Comparison of ENCODE assay signal across 7 mouse cellular contexts in the genomic region with DNA sequence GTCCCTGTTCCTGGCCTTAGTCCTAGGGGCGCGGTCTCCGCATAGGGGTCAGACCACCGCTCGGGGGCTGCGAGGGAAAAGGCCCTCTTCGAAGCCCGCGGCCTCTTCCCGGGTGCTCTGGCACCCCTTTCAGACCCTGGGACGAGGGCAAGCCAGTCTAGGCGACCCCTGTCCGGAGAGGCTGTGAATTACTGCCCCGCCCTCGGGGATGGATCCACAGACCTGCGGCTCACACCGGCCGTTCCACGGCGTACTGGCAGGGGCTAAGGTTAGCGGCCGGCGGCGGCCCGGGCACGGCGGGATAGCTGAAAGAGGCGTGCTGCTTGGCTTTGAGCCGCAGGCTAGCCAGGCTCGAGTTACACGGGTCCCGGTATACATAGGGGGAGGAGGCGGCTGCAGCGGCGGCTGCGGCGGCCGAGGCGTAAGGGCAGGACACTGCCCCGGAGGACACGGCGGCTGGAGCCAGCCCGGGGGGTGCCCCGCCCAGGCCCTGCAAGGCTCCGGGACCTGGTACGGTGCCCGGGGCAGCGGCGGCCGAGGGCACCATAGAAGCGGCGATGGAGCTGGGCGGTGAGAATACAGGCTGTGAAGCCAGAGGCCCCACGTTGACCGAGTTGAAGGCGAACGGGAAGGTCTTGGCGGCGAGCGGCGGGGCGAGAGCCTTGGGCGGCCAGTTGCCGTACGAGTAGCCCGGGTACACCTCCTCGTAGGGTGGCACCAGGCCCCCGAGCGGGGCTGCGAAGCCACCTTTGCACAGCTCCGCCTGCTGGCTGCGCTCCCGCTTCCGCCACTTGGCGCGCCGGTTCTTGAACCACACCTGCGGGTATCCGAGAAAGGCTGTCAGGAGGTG. TPM values are rescaled to one million over a fixed set of nuclear protein-coding genes. Genes with fewer than 3 reads are reported as not detected.
DNase-seq lines count a peak whose midpoint lies in the region; ATAC-seq lines count a peak whose summit lies in the region.

No protein-coding gene starts in this region.

- peak; percentile 65 for DNase-seq in MN1 (ENCODE audit: low spot score)
- peak; percentile 33 for DNase-seq in cerebellum, adult 11 months
- DNase-seq in spleen, postnatal 14 days (ENCODE audit: low spot score in 2 of 2), result peak; percentile 56 to 68

- H3K27ac ChIP-seq in forebrain, embryonic 16.5 days (ENCODE audit: low read length), result no peak overlapping the region
- H3K27ac ChIP-seq in hindbrain, embryonic 12.5 days, result no peak overlapping the region
- no peak overlapping the region for H3K27ac ChIP-seq in limb, embryonic 12.5 days
- 0 out of 2 replicates have a peak overlapping the region, but pooled peaks have one; percentile 25 for H3K27ac ChIP-seq in midbrain, embryonic 12.5 days (replicated peaks)

- no peaks in the 10 kb centered on the region for H3K36me3 ChIP-seq in forebrain, embryonic 16.5 days (ENCODE audit: control insufficient read depth, insufficient read depth)
- no peaks in the 10 kb centered on the region for H3K36me3 ChIP-seq in hindbrain, embryonic 12.5 days
- no peaks in the 10 kb centered on the region for H3K36me3 ChIP-seq in limb, embryonic 12.5 days
- no peaks in the 10 kb centered on the region for H3K36me3 ChIP-seq in midbrain, embryonic 12.5 days

- no peaks in the 10 kb centered on the region for H3K9me3 ChIP-seq in forebrain, embryonic 16.5 days (ENCODE audit: control insufficient read depth, low read length)
- H3K9me3 ChIP-seq in hindbrain, embryonic 12.5 days (replicated peaks), result no peaks in the 10 kb centered on the region
- no peaks in the 10 kb centered on the region for H3K9me3 ChIP-seq in limb, embryonic 12.5 days
- H3K9me3 ChIP-seq in midbrain, embryonic 12.5 days, result no peaks in the 10 kb centered on the region

- H3K4me3 ChIP-seq in forebrain, embryonic 16.5 days (replicated peaks; ENCODE audit: low read length), result peak overlapping the region; percentile 56
- peak overlapping the region; percentile 60 for H3K4me3 ChIP-seq in hindbrain, embryonic 12.5 days
- peak overlapping the region; percentile 59 for H3K4me3 ChIP-seq in limb, embryonic 12.5 days (replicated peaks)
- peak overlapping the region; percentile 59 for H3K4me3 ChIP-seq in midbrain, embryonic 12.5 days

- peaks cover 27% of the 10 kb centered on the region for H3K4me1 ChIP-seq in forebrain, embryonic 16.5 days (replicated peaks; ENCODE audit: control insufficient read depth, insufficient read depth, low read length)
- peaks cover 32% of the 10 kb centered on the region for H3K4me1 ChIP-seq in hindbrain, embryonic 12.5 days
- peaks cover 31% of the 10 kb centered on the region for H3K4me1 ChIP-seq in limb, embryonic 12.5 days (replicated peaks)
- peaks cover 32% of the 10 kb centered on the region for H3K4me1 ChIP-seq in midbrain, embryonic 12.5 days

- peaks cover 60% of the 10 kb centered on the region for H3K27me3 ChIP-seq in forebrain, embryonic 16.5 days (replicated peaks; ENCODE audit: control insufficient read depth, insufficient read depth, low read length)
- peaks cover 89% of the 10 kb centered on the region for H3K27me3 ChIP-seq in hindbrain, embryonic 12.5 days
- H3K27me3 ChIP-seq in limb, embryonic 12.5 days, result peaks cover 100% of the 10 kb centered on the region
- peaks cover 98% of the 10 kb centered on the region for H3K27me3 ChIP-seq in midbrain, embryonic 12.5 days

- WGBS in forebrain, embryonic 16.5 days, result under 1% methylated on average over 77 of the region's 79 CpGs
- under 1% methylated on average over 79 of the region's 79 CpGs for WGBS in hindbrain, embryonic 12.5 days
- under 1% methylated on average over 79 of the region's 79 CpGs for WGBS in limb, embryonic 12.5 days
- whole genome bisulfite sequencing in midbrain, embryonic 12.5 days, result under 1% methylated on average over 79 of the region's 79 CpGs

- H3K9ac ChIP-seq in forebrain, embryonic 16.5 days (replicated peaks; ENCODE audit: low read depth, low read length), result peak overlapping the region; percentile 58
- H3K9ac ChIP-seq in hindbrain, embryonic 12.5 days, result peak overlapping the region; percentile 67
- peak overlapping the region; percentile 58 for H3K9ac ChIP-seq in limb, embryonic 12.5 days (replicated peaks)
- H3K9ac ChIP-seq in midbrain, embryonic 12.5 days (replicated peaks), result peak overlapping the region; percentile 59

- ATAC-seq in forebrain, embryonic 16.5 days, result peak; percentile 59
- ATAC-seq in hindbrain, embryonic 12.5 days (ENCODE audit: low FRiP score), result peak; percentile 70
- ATAC-seq in limb, embryonic 12.5 days (ENCODE audit: insufficient number of reproducible peaks, insufficient read depth, low FRiP score, low TSS enrichment, low read depth), result peak; percentile 46
- ATAC-seq in midbrain, embryonic 12.5 days (ENCODE audit: low FRiP score, low read depth), result peak; percentile 55

- H3K4me2 ChIP-seq in forebrain, embryonic 16.5 days (ENCODE audit: low read length), result peak overlapping the region; percentile 99
- H3K4me2 ChIP-seq in hindbrain, embryonic 12.5 days (replicated peaks), result peak overlapping the region; percentile 99
- peak overlapping the region; percentile 99 for H3K4me2 ChIP-seq in limb, embryonic 12.5 days
- peak overlapping the region; percentile 100 for H3K4me2 ChIP-seq in midbrain, embryonic 12.5 days (replicated peaks)

RNA-seq across cellular contexts. Expression of gene Elovl3, which starts 4.3 kb away (rescaled TPM):
- not detected in 2 replicates for polyA plus RNA-seq in forebrain, embryonic 16.5 days (2015; fragmentation: Nextera tagmentation; extraction: Ambion mirVana)
- 0.23 TPM in 1 of 2 replicates, not detected in the other for polyA plus RNA-seq in hindbrain, embryonic 12.5 days (2016; fragmentation: Nextera tagmentation; extraction: Ambion mirVana)
- 0.40 and 0.53 TPM in 2 replicates for polyA plus RNA-seq in limb, embryonic 12.5 days (2016; fragmentation: Nextera tagmentation; extraction: Ambion mirVana)
- polyA plus RNA-seq in midbrain, embryonic 12.5 days (2016; fragmentation: Nextera tagmentation; extraction: Ambion mirVana), result 0.24 and 0.39 TPM in 2 replicates

RNA-seq across cellular contexts. Expression of gene Pitx3, which starts 12.1 kb away (rescaled TPM):
- 0.24 TPM in 1 of 2 replicates, not detected in the other for polyA plus RNA-seq in forebrain, embryonic 16.5 days (2015; fragmentation: Nextera tagmentation; extraction: Ambion mirVana)
- 0.90 and 3.5 TPM in 2 replicates for polyA plus RNA-seq in hindbrain, embryonic 12.5 days (2016; fragmentation: Nextera tagmentation; extraction: Ambion mirVana)
- 8.7 and 9.5 TPM in 2 replicates for polyA plus RNA-seq in limb, embryonic 12.5 days (2016; fragmentation: Nextera tagmentation; extraction: Ambion mirVana)
- 4.0 and 4.2 TPM in 2 replicates for polyA plus RNA-seq in midbrain, embryonic 12.5 days (2016; fragmentation: Nextera tagmentation; extraction: Ambion mirVana)

RNA-seq across cellular contexts. Expression of gene Gbf1, which starts 16.3 kb away (rescaled TPM):
- polyA plus RNA-seq in forebrain, embryonic 16.5 days (2015; fragmentation: Nextera tagmentation; extraction: Ambion mirVana), result 64.2 and 65.1 TPM in 2 replicates
- 76.1 and 80.5 TPM in 2 replicates for polyA plus RNA-seq in hindbrain, embryonic 12.5 days (2016; fragmentation: Nextera tagmentation; extraction: Ambion mirVana)
- polyA plus RNA-seq in limb, embryonic 12.5 days (2016; fragmentation: Nextera tagmentation; extraction: Ambion mirVana), result 57.4 and 63.0 TPM in 2 replicates
- polyA plus RNA-seq in midbrain, embryonic 12.5 days (2016; fragmentation: Nextera tagmentation; extraction: Ambion mirVana), result 69.9 and 74.9 TPM in 2 replicates
